Mouse (Mus musculus) lung, adult 2 months (tissue): ENCODE data around the gene Gpr146.

Source experiments
- CTCF ChIP-seq: fragments of 200-500 bp; IDR thresholded peaks from 2 replicates; pipeline ENCODE4 v1.5.1; 2011; ENCODE audit warnings: mild to moderate bottlenecking, low read length, control low read depth; ENCODE audit not compliant: insufficient read depth
- POLR2A ChIP-seq: fragments of 200-500 bp; IDR thresholded peaks from 2 replicates; pipeline ENCODE4 v1.6.1; 2011; ENCODE audit warnings: low read depth, mild to moderate bottlenecking, control low read depth, low read length, borderline replicate concordance; ENCODE audit errors: extremely low read depth

- TF ChIP-seq CTCF (peak; percentile 89), POLR2A (no peak)
Observed at GRCm38 (mm10) chr5:139397959-139398753, 20.7 kb downstream of the Gpr146 start.
